Mouse (Mus musculus): ENCODE data around the gene Dnah17.
A peak's percentile ranks its signal among the peaks of the same experiment; 100 is the strongest.

The Dnah17 gene

GRCm38 (mm10) chr11:118085961-118086360 is 44.5 kb downstream of the Dnah17 start:
- DNase-seq (ENCODE audit: low spot score in 2 of 2) = no peak

- DNase-seq (ENCODE audit: low spot score in 2 of 2) = no peak
These were observed 45.3 kb downstream of the Dnah17 start for GRCm38 (mm10) chr11:118085176-118085575.

GRCm38 (mm10) chr11:118084266-118084665 is 46.2 kb downstream of the Dnah17 start:
- no peak for DNase-seq (ENCODE audit: low spot score in 2 of 2)

GRCm38 (mm10) chr11:118083811-118084210 is 46.6 kb downstream of the Dnah17 start:
- peak; percentile 40 to 67 for DNase-seq (ENCODE audit: low spot score in 2 of 2)

- no peak for DNase-seq (ENCODE audit: low spot score in 2 of 2)
These were observed 48.1 kb downstream of the Dnah17 start for GRCm38 (mm10) chr11:118082294-118082693.

- no peak for DNase-seq (ENCODE audit: low spot score in 2 of 2)
These were observed 50.7 kb downstream of the Dnah17 start for GRCm38 (mm10) chr11:118079750-118080149.

GRCm38 (mm10) chr11:118076929-118077328 is 53.5 kb downstream of the Dnah17 start:
- no peak for DNase-seq (ENCODE audit: low spot score in 2 of 2)

- no peak for DNase-seq (ENCODE audit: low spot score in 2 of 2)
These were observed 55.4 kb downstream of the Dnah17 start for GRCm38 (mm10) chr11:118075035-118075522.

GRCm38 (mm10) chr11:118071227-118071912 is 59.1 kb downstream of the Dnah17 start:
- DNase-seq (ENCODE audit: low spot score in 2 of 2) = no peak

- DNase-seq (ENCODE audit: low spot score in 2 of 2) = no peak
These were observed 61.6 kb downstream of the Dnah17 start for GRCm38 (mm10) chr11:118068812-118069332.

- no peak for DNase-seq (ENCODE audit: low spot score in 2 of 2)
These were observed 62.8 kb downstream of the Dnah17 start for GRCm38 (mm10) chr11:118067588-118067987.

- no peak for DNase-seq (ENCODE audit: low spot score in 2 of 2)
These were observed 70.4 kb downstream of the Dnah17 start for GRCm38 (mm10) chr11:118060038-118060437.

- DNase-seq (ENCODE audit: low spot score in 2 of 2) = no peak
These were observed 71.6 kb downstream of the Dnah17 start for GRCm38 (mm10) chr11:118058872-118059271.

GRCm38 (mm10) chr11:118058367-118058766 is 72.1 kb downstream of the Dnah17 start:
- DNase-seq (ENCODE audit: low spot score in 2 of 2) = no peak

- no peak for DNase-seq (ENCODE audit: low spot score in 2 of 2)
These were observed 80.3 kb downstream of the Dnah17 start for GRCm38 (mm10) chr11:118050174-118050573.

GRCm38 (mm10) chr11:118049641-118050040 is 80.8 kb downstream of the Dnah17 start:
- DNase-seq (ENCODE audit: low spot score in 2 of 2) = no peak

- no peak for DNase-seq (ENCODE audit: low spot score in 2 of 2)
These were observed 87.0 kb downstream of the Dnah17 start for GRCm38 (mm10) chr11:118043293-118043907.

GRCm38 (mm10) chr11:118042791-118043190 is 87.6 kb downstream of the Dnah17 start:
- no peak for DNase-seq (ENCODE audit: low spot score in 2 of 2)

GRCm38 (mm10) chr11:118035068-118035467 is 95.4 kb downstream of the Dnah17 start:
- no peak for DNase-seq (ENCODE audit: low spot score in 2 of 2)

GRCm38 (mm10) chr11:118034395-118034794 is 96.0 kb downstream of the Dnah17 start:
- no peak for DNase-seq (ENCODE audit: low spot score in 2 of 2)

- no peak for DNase-seq (ENCODE audit: low spot score in 2 of 2)
These were observed 99.3 kb downstream of the Dnah17 start for GRCm38 (mm10) chr11:118031134-118031533.

GRCm38 (mm10) chr11:118029170-118029569 is 101.3 kb downstream of the Dnah17 start:
- DNase-seq (ENCODE audit: low spot score in 2 of 2) = no peak

- DNase-seq (ENCODE audit: low spot score in 2 of 2) = no peak
These were observed 106.3 kb downstream of the Dnah17 start for GRCm38 (mm10) chr11:118024111-118024510.

All from natural killer cell, adult 2 months (primary cell).